Mouse (Mus musculus): ENCODE data around the gene Fam166a. TPM values are rescaled to one million over a fixed set of nuclear protein-coding genes. Genes with fewer than 3 reads are reported as not detected.

The Fam166a gene
- total RNA-seq (2021) = not detected
- long read RNA-seq, experiment 1 = 0 reads
- long read RNA-seq, experiment 2 = 0 reads

- Histone ChIP-seq H3K27ac (no peak within 1 kb of the TSS), H3K4me3 (no peak within 1 kb of the TSS)
- no peak for TF ChIP-seq CTCF (conservative IDR thresholded peaks at IDR 0.05)
- no peak for DNase-seq (ENCODE audit: low spot score in 2 of 2)
Observed at GRCm38 (mm10) chr2:25218445-25218844, at the start of gene Fam166a. TSS of gene Fam166a (plus strand) at chr2:25218745.

DNA sequence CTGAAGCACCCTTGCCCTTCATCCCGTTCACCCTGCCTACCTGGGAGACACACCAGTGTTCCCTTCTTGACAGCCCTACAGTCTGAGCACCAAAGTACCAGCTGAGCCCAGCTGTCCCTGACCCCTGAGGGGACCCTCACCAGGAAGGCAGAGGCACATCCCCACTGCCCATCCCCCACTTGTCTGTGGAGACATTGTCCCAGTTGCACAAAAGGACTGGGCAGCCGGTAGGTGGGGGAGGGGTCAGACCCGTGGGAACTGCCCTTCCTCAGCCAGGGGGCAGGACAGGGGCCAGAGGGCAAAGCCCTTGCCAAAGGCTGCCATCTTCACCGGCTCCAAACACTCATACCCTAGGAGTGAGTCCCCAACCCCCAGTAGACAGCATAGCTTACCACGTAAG is 48.8 kb upstream of the Fam166a start:
- TF ChIP-seq CTCF (conservative IDR thresholded peaks at IDR 0.05) = no peak
- H3K27ac ChIP-seq = no peak overlapping the region
- H3K4me3 ChIP-seq = no peak overlapping the region
- DNase-seq (ENCODE audit: low spot score in 2 of 2) = no peak

GRCm38 (mm10) chr2:25170326-25171100 is 48.0 kb upstream of the Fam166a start:
- TF ChIP-seq CTCF (conservative IDR thresholded peaks at IDR 0.05) = no peak
- no peak overlapping the region; the same call in 1 of the 2 replicates for H3K27ac ChIP-seq
- DNase-seq (ENCODE audit: low spot score in 2 of 2) = no peak
- no peak overlapping the region for H3K4me3 ChIP-seq

DNA sequence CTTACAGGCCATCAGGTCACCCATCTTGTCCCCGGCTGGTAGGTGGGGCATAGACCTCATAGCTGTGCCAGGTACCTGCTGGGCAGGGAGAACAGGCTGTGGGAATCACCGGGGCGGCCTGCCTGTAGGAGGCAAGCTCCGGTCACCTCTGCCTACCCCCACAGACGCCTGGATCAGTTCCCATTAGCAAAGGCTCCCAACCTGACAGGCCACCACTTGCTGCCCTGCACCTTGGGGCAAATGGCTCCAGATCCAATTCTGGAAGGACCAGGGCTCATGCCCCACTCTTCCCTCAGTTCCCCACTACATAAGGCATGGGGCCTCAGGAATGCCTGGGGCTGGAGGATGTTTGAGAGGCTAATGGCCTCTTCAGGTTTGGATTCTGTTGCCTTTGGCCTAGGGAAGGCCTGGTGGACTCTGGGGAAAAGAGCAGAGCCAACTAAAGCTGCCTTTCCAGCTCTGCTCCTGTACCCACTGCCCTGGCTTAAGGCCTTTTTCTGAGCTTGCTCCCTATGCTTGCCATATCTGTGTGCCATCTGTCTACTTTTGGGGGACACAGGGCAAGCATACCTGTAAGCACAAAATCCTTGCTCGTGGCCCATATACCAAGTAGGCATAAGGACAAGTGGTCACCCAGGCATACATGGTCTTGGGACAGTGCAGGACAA is 47.3 kb upstream of the Fam166a start:
- TF ChIP-seq CTCF (conservative IDR thresholded peaks at IDR 0.05) = no peak
- H3K27ac ChIP-seq = peak overlapping the region; percentile 69
- no peak for DNase-seq (ENCODE audit: low spot score in 2 of 2)
- no peak overlapping the region for H3K4me3 ChIP-seq

GRCm38 (mm10) chr2:25171769-25172153 is 46.8 kb upstream of the Fam166a start:
- peak overlapping the region; percentile 69 for H3K27ac ChIP-seq
- H3K4me3 ChIP-seq = no peak overlapping the region
- TF ChIP-seq CTCF (conservative IDR thresholded peaks at IDR 0.05) = peak; percentile 35
- peak in 1 of 2 experiments; percentile 67 for DNase-seq (ENCODE audit: low spot score in 2 of 2)

DNA sequence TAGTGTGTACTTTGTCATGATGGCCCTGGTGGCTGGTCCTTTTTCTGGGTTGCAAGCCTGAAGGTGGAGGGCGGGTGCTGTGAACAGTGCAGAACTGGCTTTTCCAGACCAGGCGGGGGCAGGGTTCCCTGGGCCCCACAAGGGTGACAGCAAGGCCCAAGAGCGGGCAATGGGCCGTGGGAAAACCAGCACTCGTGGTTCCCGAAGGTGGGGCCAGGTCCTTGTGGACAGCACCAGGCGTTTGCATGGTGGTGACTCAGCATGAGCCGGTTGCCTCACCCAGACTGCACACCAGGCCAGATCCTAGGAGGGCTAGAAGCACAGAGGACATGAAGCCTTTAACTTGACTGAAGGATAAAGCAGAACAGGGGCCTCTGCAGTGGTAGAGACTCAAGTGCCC is 45.9 kb upstream of the Fam166a start:
- no peak for DNase-seq (ENCODE audit: low spot score in 2 of 2)
- Histone ChIP-seq H3K4me3 (no peak overlapping the region), H3K27ac (no peak overlapping the region)
- no peak for TF ChIP-seq CTCF (conservative IDR thresholded peaks at IDR 0.05)

GRCm38 (mm10) chr2:25173821-25174220 is 44.7 kb upstream of the Fam166a start:
- TF ChIP-seq CTCF (conservative IDR thresholded peaks at IDR 0.05) = no peak
- Histone ChIP-seq H3K4me3 (no peak overlapping the region), H3K27ac (no peak overlapping the region)
- no peak for DNase-seq (ENCODE audit: low spot score in 2 of 2)

- Histone ChIP-seq H3K27ac (peak overlapping the region; percentile 91), H3K4me3 (no peak overlapping the region)
- TF ChIP-seq CTCF (conservative IDR thresholded peaks at IDR 0.05) = no peak
- no peak for DNase-seq (ENCODE audit: low spot score in 2 of 2)
Observed at GRCm38 (mm10) chr2:25174866-25175689, 43.5 kb upstream of the Fam166a start.

GRCm38 (mm10) chr2:25175690-25176078 is 42.9 kb upstream of the Fam166a start:
- no peak for DNase-seq (ENCODE audit: low spot score in 2 of 2)
- no peak for TF ChIP-seq CTCF (conservative IDR thresholded peaks at IDR 0.05)
- Histone ChIP-seq H3K27ac (peak overlapping the region; percentile 91), H3K4me3 (no peak overlapping the region)

DNA sequence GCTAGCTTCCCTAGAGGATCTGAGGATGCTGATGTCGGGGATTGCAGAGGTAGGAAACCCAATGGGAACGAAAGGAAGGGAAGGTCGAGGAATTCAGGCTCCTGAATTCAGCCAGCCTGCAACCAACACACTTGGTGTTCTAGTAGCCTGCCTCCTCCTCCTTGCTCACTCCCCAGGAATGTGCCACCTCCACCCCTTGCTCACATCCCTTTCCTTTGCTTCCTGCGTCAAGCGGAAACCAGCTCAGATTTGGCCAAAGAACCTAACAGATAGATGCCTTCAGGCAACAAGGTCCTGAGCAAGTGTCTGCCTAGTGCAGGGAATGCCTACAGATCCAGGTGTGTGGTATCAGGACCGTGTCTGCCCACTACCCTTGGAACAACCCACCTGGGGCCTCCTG is 42.0 kb upstream of the Fam166a start:
- Histone ChIP-seq H3K27ac (peak overlapping the region; percentile 91), H3K4me3 (no peak overlapping the region)
- DNase-seq (ENCODE audit: low spot score in 2 of 2) = no peak

DNA sequence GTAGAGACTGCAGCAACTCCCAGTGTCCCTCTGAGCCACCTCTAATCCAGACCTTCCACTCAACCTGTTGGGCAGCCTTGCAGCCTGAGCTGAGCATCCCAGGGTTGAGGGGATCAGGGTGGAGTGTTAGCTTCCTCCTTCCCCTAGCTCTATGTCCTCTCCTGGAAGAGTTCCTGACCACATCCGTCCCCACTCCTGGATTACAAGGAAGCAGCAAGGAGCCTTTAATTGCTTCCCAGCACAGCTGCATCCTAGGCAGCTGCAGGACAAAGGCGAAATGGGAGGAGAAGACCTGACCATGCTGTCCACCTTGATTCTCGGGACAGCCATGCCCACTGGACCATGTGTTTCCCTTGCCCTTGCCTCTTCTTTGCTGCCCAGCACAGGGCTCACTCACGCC is 41.5 kb upstream of the Fam166a start:
- peak overlapping the region; percentile 91 for H3K27ac ChIP-seq
- DNase-seq (ENCODE audit: low spot score in 2 of 2) = no peak
- TF ChIP-seq CTCF (conservative IDR thresholded peaks at IDR 0.05) = no peak
- H3K4me3 ChIP-seq = peak overlapping the region; percentile 28; the same call in 1 of the 2 replicates

More for the DNA sequence above, 42.0 kb upstream of the Fam166a start:
- TF ChIP-seq CTCF (conservative IDR thresholded peaks at IDR 0.05) = no peak

DNA sequence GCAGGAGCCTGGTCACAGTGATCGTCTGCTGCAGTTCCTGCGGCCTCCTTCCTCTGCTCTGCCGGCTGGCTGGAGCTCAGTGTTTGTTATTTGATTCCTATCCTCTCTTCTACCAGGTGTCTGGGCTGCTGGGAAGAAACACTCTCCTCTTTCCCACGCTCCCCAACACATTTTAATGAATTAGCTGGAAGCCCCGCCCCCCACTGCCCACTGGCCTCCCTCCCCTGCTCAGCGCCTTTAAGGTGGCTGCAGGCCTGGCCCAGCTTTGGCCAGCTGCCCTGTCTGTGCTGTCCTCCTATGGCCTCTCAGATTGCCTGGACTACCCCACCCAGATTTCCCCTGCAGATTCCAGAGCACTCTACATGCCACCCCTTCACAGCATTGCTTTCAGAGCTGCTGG is 40.9 kb upstream of the Fam166a start:
- Histone ChIP-seq H3K4me3 (peak overlapping the region; percentile 28; the same call in 1 of the 2 replicates), H3K27ac (peak overlapping the region; percentile 91)
- no peak for DNase-seq (ENCODE audit: low spot score in 2 of 2)
- no peak for TF ChIP-seq CTCF (conservative IDR thresholded peaks at IDR 0.05)

All from layer of hippocampus, adult 2 months (tissue).